Mouse (Mus musculus) limb, embryonic 11.5 days (tissue): Measurements from ENCODE around the gene 2610528J11Rik. TPM values are rescaled to one million over a fixed set of nuclear protein-coding genes. Genes with fewer than 3 reads are reported as not detected.
A peak's percentile ranks its signal among the peaks of the same experiment; 100 is the strongest.

Experiments used
- ATAC-seq: fragments of 200-750 bp; cut with Nextera tagmentation; 2 replicates; pipeline ENCODE4 v1.8.0; 2017; ENCODE audit warnings: low read depth; ENCODE audit not compliant: insufficient number of reproducible peaks, low FRiP score, low TSS enrichment
- DNase-seq: peaks from one replicate; pipeline ENCODE4 v3.0.0-alpha.2; 2015; ENCODE audit warnings: low spot score
- H3K27ac ChIP-seq: fragments of 300-500 bp; sonication (generic); replicated peaks from 2 replicates; pipeline ENCODE4 v1.5.1; 2014; ENCODE audit warnings: low read depth, mild to moderate bottlenecking, low read length
- H3K27me3 ChIP-seq: fragments of 300-500 bp; sonication (generic); 2 replicates; pipeline ENCODE4 v1.6.1; 2014; ENCODE audit warnings: mild to moderate bottlenecking, low read length, mixed read lengths; ENCODE audit not compliant: control insufficient read depth, insufficient read depth
- H3K36me3 ChIP-seq: fragments of 300-500 bp; sonication (generic); 2 replicates; pipeline ENCODE4 v1.6.1; 2014; ENCODE audit warnings: mild to moderate bottlenecking, low read length, moderate library complexity, mixed read lengths; ENCODE audit not compliant: control insufficient read depth, insufficient read depth
- H3K4me1 ChIP-seq: fragments of 300-500 bp; sonication (generic); 2 replicates; pipeline ENCODE4 v1.6.1; 2014; ENCODE audit warnings: low read length, mixed read lengths; ENCODE audit not compliant: control insufficient read depth, insufficient read depth
- H3K4me2 ChIP-seq: fragments of 300-500 bp; sonication (generic); 2 replicates; pipeline ENCODE4 v1.6.1; 2014; ENCODE audit warnings: low read depth, mild to moderate bottlenecking, moderate library complexity; ENCODE audit not compliant: severe bottlenecking
- H3K4me3 ChIP-seq: fragments of 300-500 bp; sonication (generic); 2 replicates; pipeline ENCODE4 v1.5.1; 2014; ENCODE audit warnings: low read depth, low read length
- H3K9ac ChIP-seq: fragments of 300-500 bp; sonication (generic); 2 replicates; pipeline ENCODE4 v1.6.1; 2014; ENCODE audit warnings: mild to moderate bottlenecking, low read length
- H3K9me3 ChIP-seq: fragments of 300-500 bp; sonication (generic); 2 replicates; pipeline ENCODE4 v1.6.1; 2016; ENCODE audit warnings: low read length; ENCODE audit not compliant: control insufficient read depth
- WGBS: fragments of 180-500 bp; shearing (Covaris S2); extraction: QIAGEN DNeasy Blood & Tissue Kit; methylation state at CpG from one replicate; pipeline ENCODE4 v1.1.7; 2014; 5-methylcytosine and 5-hydroxymethylcytosine counted together
- polyA plus RNA-seq: library from polyadenylated mRNA; unstranded; fragments of >200 nt; fragmentation: Nextera tagmentation; extraction: Ambion mirVana; gene quantifications from 2 replicates; pipeline ENCODE4 v1.2.1, GENCODE M21; 2014

The 2610528J11Rik gene
- polyA plus RNA-seq, 1 experiment from 2014 or later, result 1.0 TPM

DNA sequence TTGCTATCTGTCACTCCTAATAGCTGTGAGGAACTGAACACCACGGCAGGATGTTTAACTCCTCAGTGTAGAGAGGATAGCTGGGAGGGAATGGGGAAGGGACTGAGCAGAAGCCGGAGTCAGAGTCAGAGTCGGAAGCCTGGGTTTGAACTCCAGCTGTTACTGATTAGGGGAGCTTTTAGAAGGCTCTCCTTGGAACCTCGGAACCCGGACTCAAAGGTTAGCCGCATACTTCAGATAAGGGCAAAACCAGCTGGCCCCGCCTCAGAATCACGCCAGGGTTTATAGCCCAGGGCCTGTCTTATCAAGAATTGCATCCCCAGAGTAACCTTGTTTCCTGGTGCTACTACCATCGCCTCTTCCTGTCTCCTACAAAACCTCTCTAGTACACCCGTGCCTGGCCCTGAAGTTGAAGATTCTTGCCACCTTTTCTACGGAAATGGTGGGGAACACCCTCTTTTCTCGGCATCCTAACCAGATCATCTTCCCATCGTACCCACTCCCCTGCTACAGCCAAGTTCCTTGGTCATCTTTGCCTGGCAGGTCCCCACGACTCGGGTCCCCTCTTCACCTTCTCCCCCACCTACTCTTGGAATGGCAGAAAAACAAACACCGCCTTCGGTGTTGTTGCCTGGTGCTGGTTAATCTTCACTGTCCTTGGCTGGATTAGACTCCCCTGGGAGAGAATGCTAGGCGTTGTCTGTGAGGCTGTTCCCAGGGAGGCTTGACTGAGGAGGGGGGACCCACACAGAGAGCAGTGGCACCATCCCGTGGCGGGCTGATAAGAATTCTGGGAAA, 9.9 kb upstream of the 2610528J11Rik start:
- Histone ChIP-seq H3K27me3 (0 out of 2 replicates have a peak, but pooled peaks cover 3% of the 10 kb centered on the region), H3K9me3 (no peaks in the 10 kb centered on the region), H3K4me1 (peaks cover 8% of the 10 kb centered on the region; the same call in 1 of the 2 replicates), H3K27ac (no peak overlapping the region), H3K36me3 (no peaks in the 10 kb centered on the region), H3K4me3 (no peak overlapping the region), H3K9ac (no peak overlapping the region), H3K4me2 (no peak overlapping the region)
- ATAC-seq, result no peak
- DNase-seq, result peak; percentile 39
- WGBS, result 12% methylated on average over 20 of the region's 20 CpGs

DNA sequence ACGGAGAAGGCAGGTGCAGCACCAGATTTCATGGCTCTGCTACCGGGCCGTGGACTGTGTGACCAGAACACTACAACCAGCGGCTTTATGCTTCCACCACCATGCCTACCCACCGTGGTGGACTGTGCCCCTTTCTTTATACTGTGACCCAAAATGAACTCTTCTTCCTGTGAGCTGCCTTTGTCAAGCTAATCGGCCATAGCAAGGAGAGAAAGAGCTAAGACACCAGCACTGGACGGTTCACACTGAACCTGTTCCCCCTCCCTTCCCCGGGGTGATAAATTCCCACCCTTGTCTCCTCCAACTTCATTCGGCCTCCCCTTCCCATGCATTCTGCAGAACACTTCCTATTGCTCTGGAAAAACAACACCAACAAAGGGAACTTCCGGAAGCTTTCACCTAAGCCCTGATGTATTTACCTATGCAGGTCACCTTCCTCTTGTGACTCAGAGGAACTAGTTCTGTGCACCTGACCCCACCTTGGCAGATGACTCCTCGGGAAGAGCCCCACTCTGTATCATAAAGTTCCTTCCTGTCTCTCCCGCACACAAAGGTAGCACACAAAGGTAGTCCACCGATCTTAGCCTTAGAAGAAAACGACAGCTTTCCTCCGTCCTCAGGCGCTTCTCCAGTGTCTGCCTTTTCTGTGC, 9.2 kb upstream of the 2610528J11Rik start:
- H3K27me3 ChIP-seq, result 0 out of 2 replicates have a peak, but pooled peaks cover 3% of the 10 kb centered on the region
- no peak overlapping the region for H3K4me3 ChIP-seq
- WGBS, result 48% methylated on average over 16 of the region's 16 CpGs
- peaks cover 8% of the 10 kb centered on the region; the same call in 1 of the 2 replicates for H3K4me1 ChIP-seq
- no peaks in the 10 kb centered on the region for H3K36me3 ChIP-seq
- no peaks in the 10 kb centered on the region for H3K9me3 ChIP-seq
- no peak for DNase-seq
- no peak overlapping the region for H3K4me2 ChIP-seq
- no peak overlapping the region for H3K27ac ChIP-seq
- H3K9ac ChIP-seq, result no peak overlapping the region
- no peak for ATAC-seq

DNA sequence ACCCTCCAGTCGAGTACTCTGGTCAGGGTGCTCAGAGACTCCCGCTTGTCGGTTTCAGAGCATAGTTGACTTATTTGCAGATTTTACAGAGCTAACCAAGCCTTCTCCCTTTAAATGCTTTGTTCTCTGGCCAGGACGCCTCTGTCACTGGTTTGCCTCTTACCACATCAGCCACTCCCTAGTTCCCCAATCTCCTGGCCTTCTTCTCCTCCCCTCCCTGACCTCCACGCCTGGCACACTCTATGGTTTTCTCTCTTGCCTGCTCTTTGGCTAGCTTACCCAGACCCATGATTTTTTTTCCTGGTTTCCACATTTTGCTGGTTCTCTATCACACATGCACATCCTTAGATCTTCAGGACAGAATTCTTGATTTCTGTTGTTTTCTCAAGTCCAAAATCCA, 8.6 kb upstream of the 2610528J11Rik start:
- DNase-seq (no peak), ATAC-seq (no peak)
- Histone ChIP-seq H3K4me2 (no peak overlapping the region), H3K9ac (no peak overlapping the region), H3K27me3 (0 out of 2 replicates have a peak, but pooled peaks cover 3% of the 10 kb centered on the region), H3K4me1 (peaks cover 8% of the 10 kb centered on the region; the same call in 1 of the 2 replicates), H3K4me3 (no peak overlapping the region), H3K27ac (no peak overlapping the region), H3K36me3 (no peaks in the 10 kb centered on the region), H3K9me3 (no peaks in the 10 kb centered on the region)
- 69% methylated on average over 5 of the region's 5 CpGs for WGBS

DNA sequence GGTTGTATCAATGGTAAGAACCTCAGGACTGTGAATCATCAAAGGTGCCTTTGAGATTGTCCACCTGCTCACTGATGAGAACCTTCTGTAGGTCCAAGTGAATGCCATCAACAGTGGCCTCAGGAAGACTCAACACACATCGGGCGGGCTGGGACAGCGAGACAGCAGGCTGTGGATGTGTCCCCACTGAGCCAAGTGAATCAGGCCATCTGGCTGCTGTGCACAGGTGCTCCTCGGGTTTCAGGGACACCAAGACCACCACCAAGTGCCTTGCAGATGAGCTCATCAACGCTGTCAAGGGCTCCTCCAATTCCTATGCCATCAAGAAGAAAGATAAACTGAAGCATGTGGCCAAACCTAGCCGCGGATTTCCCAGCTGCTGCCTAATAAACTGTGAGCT, 4.6 kb upstream of the 2610528J11Rik start:
- Histone ChIP-seq H3K4me2 (no peak overlapping the region), H3K9ac (no peak overlapping the region), H3K36me3 (no peaks in the 10 kb centered on the region), H3K27me3 (0 out of 2 replicates have a peak, but pooled peaks cover 3% of the 10 kb centered on the region), H3K27ac (no peak overlapping the region), H3K9me3 (no peaks in the 10 kb centered on the region), H3K4me1 (0 out of 2 replicates have a peak, but pooled peaks cover 3% of the 10 kb centered on the region), H3K4me3 (no peak overlapping the region)
- WGBS, result 87% methylated on average over 7 of the region's 7 CpGs
- ATAC-seq, result no peak
- DNase-seq, result no peak

DNA sequence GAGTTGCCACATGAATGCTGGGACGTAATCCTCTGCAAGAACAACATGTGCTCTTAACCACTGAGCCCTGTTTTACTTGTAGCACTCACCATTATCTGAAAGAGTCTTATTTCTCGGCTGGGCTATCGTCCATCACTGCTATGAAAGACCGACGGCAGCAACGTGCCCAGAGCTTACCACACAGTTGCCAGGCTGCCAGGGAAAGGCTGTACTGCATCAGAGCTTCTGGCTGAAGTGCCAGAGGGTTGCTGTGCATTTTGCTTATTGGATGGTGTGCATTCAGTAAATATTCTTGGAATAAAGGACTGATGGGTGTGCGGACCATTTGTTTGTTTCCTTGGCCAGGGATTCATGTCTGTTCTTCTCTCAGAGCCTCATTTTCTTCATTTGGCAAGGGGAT, 2.8 kb upstream of the 2610528J11Rik start:
- H3K27me3 ChIP-seq, result no peaks in the 10 kb centered on the region
- H3K36me3 ChIP-seq, result no peaks in the 10 kb centered on the region
- no peak overlapping the region for H3K4me3 ChIP-seq
- no peak overlapping the region for H3K9ac ChIP-seq
- no peaks in the 10 kb centered on the region for H3K9me3 ChIP-seq
- 0 out of 2 replicates have a peak, but pooled peaks cover 3% of the 10 kb centered on the region for H3K4me1 ChIP-seq
- no peak overlapping the region for H3K27ac ChIP-seq
- WGBS, result 71% methylated on average over 7 of the region's 7 CpGs
- DNase-seq (no peak), ATAC-seq (no peak)
- no peak overlapping the region for H3K4me2 ChIP-seq

DNA sequence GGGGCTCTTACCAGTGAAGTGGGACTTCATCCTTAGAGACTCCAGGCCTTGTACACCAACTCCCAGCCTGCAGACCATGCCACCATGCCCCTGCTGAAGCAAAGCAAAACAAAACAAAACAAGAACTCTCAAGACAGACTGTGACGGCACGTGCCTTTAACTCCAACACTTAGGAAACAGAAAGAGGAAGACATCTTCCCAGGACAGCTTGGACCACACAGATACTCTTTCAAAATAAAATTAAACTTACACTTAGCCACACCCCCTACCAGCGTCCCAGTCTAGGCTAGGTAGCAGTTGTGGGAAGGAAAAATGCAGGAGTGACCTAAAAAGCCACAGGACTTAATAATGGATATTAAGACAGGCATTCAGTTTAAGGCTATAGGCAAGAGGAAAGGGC, 1.0 kb upstream of the 2610528J11Rik start:
- no peaks in the 10 kb centered on the region for H3K9me3 ChIP-seq
- H3K4me2 ChIP-seq, result no peak overlapping the region
- 74% methylated on average over 3 of the region's 3 CpGs for WGBS
- no peak overlapping the region for H3K9ac ChIP-seq
- H3K36me3 ChIP-seq, result no peaks in the 10 kb centered on the region
- H3K4me1 ChIP-seq, result 0 out of 2 replicates have a peak, but pooled peaks cover 3% of the 10 kb centered on the region
- DNase-seq, result no peak
- no peaks in the 10 kb centered on the region for H3K27me3 ChIP-seq
- ATAC-seq, result no peak
- no peak overlapping the region for H3K27ac ChIP-seq
- no peak overlapping the region for H3K4me3 ChIP-seq

DNA sequence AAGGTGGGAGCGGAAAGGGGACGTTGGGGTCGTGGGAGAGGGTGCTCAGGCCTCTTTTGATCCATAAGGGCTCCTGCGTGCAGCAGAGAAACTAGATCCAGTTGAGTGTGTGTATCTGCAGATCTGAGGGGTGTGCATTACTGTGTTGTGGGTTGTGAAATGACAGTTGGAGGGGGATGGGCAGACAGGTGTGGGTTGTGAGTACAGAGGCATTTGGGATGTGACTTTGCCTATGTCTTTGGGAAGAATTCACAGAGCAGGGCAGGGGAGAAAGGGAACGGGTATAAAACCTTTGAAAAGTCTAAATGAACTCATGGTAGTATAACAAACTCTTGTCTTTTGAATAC, 509 bp downstream of the 2610528J11Rik start:
- Histone ChIP-seq H3K4me2 (no peak overlapping the region), H3K27ac (no peak overlapping the region), H3K9ac (no peak overlapping the region), H3K36me3 (no peaks in the 10 kb centered on the region), H3K27me3 (no peaks in the 10 kb centered on the region), H3K9me3 (no peaks in the 10 kb centered on the region), H3K4me1 (0 out of 2 replicates have a peak, but pooled peaks cover 3% of the 10 kb centered on the region), H3K4me3 (no peak overlapping the region)
- DNase-seq (no peak), ATAC-seq (no peak)
- 37% methylated on average over 5 of the region's 5 CpGs for WGBS

DNA sequence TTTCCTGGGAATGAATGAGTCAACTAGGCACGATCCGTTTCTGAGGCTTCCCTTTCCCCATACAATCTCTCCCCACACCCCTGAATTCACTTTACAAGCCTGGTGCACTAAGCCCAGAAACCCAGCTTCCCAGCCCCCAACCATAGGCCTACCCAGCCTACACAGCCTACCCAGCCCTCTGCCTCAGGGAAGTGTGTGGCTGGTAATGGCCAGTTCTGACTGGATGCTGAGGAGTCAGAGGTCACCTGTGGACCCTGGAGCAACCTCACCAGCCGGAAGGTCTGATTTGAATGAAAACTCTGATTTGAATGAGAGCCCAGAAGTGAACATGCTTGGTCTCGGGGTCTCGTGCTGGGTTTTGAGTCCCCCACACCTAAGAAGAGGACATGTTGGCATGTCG, 921 bp downstream of the 2610528J11Rik start:
- 0 out of 2 replicates have a peak, but pooled peaks cover 3% of the 10 kb centered on the region for H3K4me1 ChIP-seq
- H3K36me3 ChIP-seq, result no peaks in the 10 kb centered on the region
- H3K4me2 ChIP-seq, result no peak overlapping the region
- H3K9ac ChIP-seq, result no peak overlapping the region
- no peaks in the 10 kb centered on the region for H3K27me3 ChIP-seq
- H3K4me3 ChIP-seq, result no peak overlapping the region
- WGBS, result 88% methylated on average over 6 of the region's 6 CpGs
- DNase-seq, result no peak
- H3K27ac ChIP-seq, result no peak overlapping the region
- ATAC-seq, result no peak
- H3K9me3 ChIP-seq, result no peaks in the 10 kb centered on the region
